Mouse (Mus musculus): ENCODE measurements at regions not wholly inside any gene's neighbourhood (a gene's known extent, or its start where the extent isn't known, plus 50 kb on each side); places are given as distances from the start of the nearest gene placed in this dataset.

DNA sequence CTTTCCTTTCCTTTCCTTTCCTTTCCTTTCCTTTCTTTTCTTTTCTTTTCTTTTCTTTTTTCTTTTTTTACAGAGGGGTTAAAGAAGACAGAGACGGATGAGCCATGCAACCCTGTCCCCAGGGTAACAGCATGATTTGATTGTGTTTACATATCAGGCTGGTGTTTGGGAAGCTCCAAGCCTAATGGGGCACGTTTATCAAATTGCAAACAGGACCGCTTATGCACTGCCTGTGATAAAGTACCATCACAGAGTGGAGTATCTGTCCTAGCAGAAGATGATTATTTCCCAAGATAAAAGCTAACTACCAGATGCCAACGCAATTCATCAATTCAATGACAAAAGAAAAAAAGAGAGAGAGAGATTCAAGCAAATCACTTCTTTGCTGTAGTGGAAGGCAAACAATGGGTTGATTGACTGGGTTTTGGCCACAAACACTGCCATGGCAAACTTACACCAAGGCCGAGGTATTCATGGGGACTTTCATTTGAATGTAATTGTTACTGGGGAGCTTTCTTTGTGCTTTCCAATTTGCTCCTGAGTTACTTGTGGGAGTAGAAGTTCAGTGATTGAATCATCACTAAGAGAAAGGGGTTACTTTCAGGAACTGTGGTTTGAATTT, 1450.1 kb downstream of the Slc22a22 start:
- DNase-seq = no peak

DNA sequence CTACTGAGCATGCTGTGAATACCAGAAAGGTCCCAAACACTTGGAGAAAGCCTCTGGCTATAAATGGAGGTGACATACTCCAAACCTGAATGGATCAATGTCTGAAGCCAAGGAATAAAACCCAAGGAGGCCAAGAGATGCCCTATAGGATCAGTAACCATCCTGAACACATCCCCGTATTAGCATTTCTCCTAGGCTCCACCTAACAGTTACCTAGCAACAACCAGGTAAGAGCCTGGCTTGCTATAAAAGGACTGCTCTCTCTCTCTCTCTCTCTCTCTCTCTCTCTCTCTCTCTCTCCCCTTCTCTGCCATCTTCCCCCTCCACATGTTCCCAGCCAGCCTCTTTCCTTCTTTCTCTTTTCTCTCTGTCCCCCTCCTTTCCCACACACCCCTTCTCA, 1452.7 kb downstream of the Slc22a22 start:
- no peak for DNase-seq

- DNase-seq = no peak
Observed at GRCm38 (mm10) chr15:56023862-56024484, 1453.5 kb downstream of the Slc22a22 start.

GRCm38 (mm10) chr15:56022315-56022714, 1455.1 kb downstream of the Slc22a22 start:
- no peak for DNase-seq

DNA sequence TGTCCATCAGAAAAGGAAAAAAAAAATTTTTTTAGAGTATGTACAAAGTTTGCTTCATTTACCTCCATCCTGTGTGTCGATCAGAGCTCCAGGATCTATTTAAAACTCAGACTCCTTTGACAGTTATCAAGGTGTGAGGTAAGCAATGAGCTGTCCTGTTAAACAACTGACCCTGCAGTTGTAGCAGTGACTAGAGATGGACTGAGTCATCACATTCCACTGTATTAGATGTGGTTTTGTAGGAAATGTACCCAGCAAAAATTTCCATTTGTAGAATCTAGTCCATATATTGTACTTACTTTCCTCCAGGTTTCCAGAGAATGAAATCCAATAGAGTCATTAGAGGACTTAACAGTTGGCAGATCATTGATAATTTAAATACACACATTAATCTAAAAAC, 1459.3 kb downstream of the Slc22a22 start:
- no peak for DNase-seq

GRCm38 (mm10) chr15:56017561-56017960, 1459.9 kb downstream of the Slc22a22 start:
- no peak for DNase-seq

GRCm38 (mm10) chr15:56016070-56016469, 1461.4 kb downstream of the Slc22a22 start:
- DNase-seq = no peak

DNA sequence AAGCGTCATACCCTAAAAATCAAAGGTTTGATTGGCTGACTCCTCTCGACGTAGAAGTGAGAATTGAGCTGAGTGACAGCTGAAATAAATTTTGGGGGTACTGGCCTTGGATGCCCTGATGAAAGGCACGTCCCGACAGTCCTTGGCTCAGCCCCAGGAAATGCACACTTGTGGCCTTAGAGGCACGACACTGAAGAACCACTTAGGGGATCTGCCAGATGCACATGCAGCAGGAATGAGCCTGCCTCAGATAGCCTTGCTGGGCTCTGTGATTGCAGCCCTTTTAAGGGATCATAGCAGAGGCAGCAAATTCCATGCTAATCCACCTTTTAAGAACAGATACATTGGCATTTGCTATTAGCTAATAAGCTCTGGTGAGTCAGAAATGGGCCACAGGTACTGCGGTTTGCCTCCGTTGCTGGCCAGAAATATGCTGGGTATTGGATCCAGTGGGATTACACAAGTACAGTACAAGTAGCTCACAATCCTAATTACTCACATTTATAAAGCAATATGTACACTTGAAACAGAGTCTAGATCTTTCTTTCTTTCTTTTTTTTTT, 1463.3 kb downstream of the Slc22a22 start:
- no peak for DNase-seq

- no peak for DNase-seq
Observed at GRCm38 (mm10) chr15:56008603-56009174, 1468.7 kb downstream of the Slc22a22 start.

- DNase-seq = no peak
Observed at GRCm38 (mm10) chr15:56007376-56007775, 1470.0 kb downstream of the Slc22a22 start.

- no peak for DNase-seq
Observed at GRCm38 (mm10) chr15:56005361-56005760, 1472.1 kb downstream of the Slc22a22 start.

DNA sequence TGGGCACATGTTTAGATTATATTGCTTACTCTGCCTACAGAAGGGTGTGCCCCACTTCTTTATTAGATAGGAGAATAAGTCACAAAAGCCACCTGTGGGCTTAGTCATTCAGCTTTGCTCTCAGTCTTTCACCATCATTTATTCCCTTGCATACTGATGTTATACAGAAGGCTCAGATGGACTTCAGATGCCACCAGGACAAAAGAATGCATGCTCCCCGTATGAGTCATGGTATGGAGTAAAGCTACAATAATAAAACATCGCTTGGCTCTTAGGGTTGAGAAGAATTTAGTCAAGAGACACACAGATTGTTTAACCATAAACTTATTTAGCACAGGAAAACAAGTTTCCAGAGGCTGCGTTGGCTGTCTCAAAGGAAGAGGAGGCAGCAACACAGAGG, 1473.5 kb downstream of the Slc22a22 start:
- DNase-seq = no peak

DNA sequence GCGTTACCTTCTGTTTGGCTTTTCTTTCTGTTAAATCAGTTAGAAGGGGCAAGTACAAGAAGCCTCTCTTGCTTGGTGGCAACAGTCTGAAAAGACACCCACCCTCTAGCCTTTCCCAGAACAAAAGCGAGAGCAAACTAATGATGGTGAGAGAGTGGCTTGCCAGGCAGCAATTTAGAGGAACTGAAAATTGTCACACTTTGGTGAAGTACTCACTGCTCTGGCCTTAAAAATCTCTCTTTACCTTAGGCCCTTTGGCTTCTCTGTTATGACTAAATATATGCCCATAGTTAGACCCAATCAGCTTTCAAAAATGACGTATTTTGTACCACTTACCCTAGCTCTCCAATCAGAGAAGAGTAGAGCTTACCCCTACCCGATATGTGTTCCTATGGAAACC, 1477.8 kb downstream of the Slc22a22 start:
- DNase-seq = no peak

GRCm38 (mm10) chr15:55997977-55998376, 1479.4 kb downstream of the Slc22a22 start:
- no peak for DNase-seq

GRCm38 (mm10) chr15:55994680-55995079, 1482.7 kb downstream of the Slc22a22 start:
- DNase-seq = no peak

- no peak for DNase-seq
Observed at GRCm38 (mm10) chr15:55975843-55976242, 1501.6 kb downstream of the Slc22a22 start.

DNA sequence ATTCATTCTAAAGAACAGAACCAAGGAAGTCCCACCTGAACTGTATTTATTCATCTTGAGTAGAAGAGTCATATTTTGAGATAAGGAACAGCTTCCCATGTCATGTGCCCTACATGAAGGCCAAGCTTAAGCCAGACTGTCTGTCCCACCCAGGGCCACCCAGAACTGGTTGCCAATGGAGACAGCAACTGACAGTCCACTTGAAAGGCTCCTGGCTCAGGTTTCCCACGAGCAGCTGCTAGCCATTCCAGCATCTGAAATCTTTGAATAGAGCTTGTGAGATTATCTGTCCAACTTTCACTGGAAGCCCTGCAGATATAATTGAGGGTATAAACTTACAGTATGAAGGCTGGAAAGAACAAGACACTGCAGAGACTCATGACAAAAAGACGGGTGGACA, 1510.6 kb downstream of the Slc22a22 start:
- DNase-seq = no peak

DNA sequence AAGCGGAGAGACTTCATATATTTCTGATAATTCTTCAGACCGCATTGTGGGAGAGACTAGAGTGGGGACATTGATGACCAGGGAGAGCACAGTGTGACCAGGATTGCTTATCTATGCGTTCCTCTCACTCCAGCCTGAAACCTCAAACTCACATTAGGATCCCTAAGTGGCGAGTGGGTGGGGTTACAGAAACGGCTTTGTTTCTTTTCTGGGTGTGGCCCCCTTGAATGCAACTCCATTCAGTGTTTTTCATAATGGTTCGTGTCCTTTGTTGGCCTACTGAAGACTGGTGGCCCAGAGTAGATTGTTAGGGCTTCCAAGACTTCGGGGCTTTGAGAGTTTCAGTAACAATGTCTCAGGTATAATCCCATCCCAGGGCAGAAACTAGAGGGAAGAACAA, 1512.1 kb downstream of the Slc22a22 start:
- no peak for DNase-seq

- DNase-seq = no peak
Observed at GRCm38 (mm10) chr15:55962093-55962492, 1515.3 kb downstream of the Slc22a22 start.

Data from lung, postnatal 10 days (tissue).